Mouse (Mus musculus): ENCODE results near the gene Atrip.

DNA sequence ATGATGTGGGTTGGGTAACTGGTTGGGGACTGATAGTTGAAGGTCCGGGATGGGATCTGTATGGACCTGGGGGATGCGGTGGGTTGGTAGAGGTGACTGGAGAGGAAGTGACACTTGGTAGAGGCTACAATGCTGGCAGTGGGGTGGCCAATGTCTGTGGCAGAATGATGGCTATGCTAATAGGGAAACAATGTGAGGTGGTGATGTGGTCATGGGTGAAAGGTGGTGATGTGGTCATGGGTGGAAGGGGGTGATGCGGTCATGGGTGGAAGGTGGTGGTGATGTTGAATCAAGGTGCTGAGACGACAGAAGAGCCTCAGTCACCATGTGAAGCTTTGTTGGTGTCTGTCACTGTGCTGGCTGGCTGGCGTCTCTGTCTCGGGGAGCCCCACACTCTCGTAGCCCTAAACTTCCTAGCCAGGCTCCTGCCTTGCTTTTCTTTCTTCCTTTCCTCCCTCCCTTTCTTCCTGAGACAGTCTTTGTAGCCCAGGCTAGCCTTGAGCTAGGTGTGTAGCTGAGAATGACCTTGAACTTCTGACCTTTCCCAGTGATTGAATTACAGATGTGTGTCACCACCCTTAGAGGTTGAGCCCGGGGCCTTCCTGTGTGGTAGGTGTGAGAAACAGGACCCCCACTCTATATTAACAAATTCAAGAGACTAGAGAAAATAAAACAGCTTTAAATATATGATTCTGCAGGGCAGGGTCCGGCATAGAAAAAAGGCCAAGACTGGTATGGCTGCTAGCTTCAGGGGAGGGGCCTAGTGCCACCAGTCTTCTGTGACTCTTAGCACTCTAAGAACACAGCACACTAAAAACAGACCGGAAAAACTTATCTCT, 22.1 kb downstream of the Atrip start:
- TF ChIP-seq POLR2A (IDR thresholded peaks at IDR 0.05; ENCODE audit: borderline replicate concordance, extremely low read depth, low read depth, low read length) (0 out of 2 replicates have a peak, but pooled peaks have one; percentile 19), CTCF (IDR thresholded peaks at IDR 0.05; ENCODE audit: insufficient read depth, low read length) (no peak)
